Mouse (Mus musculus) limb, embryonic 14.5 days (tissue): ENCODE results near the gene BC005537. TPM values are rescaled to one million over a fixed set of nuclear protein-coding genes. Genes with fewer than 3 reads are reported as not detected.
A peak's percentile ranks its signal among the peaks of the same experiment; 100 is the strongest.

Source experiments
- ATAC-seq: fragments of 200-750 bp; cut with Nextera tagmentation; 2 replicates; pipeline ENCODE4 v1.8.0; 2017; ENCODE audit warnings: low read depth, moderate number of reproducible peaks, moderate TSS enrichment; ENCODE audit not compliant: low FRiP score
- DNase-seq: peaks from one replicate; pipeline ENCODE4 v3.0.0-alpha.2; 2015; ENCODE audit warnings: low spot score
- H3K27ac ChIP-seq: fragments of 300-500 bp; sonication (generic); replicated peaks from 2 replicates; pipeline ENCODE4 v1.5.1; 2014; ENCODE audit warnings: low read depth, mild to moderate bottlenecking, low read length, moderate library complexity, mixed read lengths
- H3K27me3 ChIP-seq: fragments of 300-500 bp; sonication (generic); 2 replicates; pipeline ENCODE4 v1.6.1; 2014; ENCODE audit warnings: low read length, mixed read lengths; ENCODE audit not compliant: control insufficient read depth, insufficient read depth
- H3K36me3 ChIP-seq: fragments of 300-500 bp; sonication (generic); 2 replicates; pipeline ENCODE4 v1.6.1; 2014; ENCODE audit warnings: mild to moderate bottlenecking, low read length, moderate library complexity, mixed read lengths; ENCODE audit not compliant: control insufficient read depth, insufficient read depth
- H3K4me1 ChIP-seq: fragments of 300-500 bp; sonication (generic); 2 replicates; pipeline ENCODE4 v1.6.1; 2014; ENCODE audit warnings: antibody characterized with exemption, low read length, mixed read lengths; ENCODE audit not compliant: control insufficient read depth, insufficient read depth
- H3K4me2 ChIP-seq: fragments of 300-500 bp; sonication (generic); replicated peaks from 2 replicates; pipeline ENCODE4 v1.6.1; 2014; ENCODE audit warnings: low read depth, mild to moderate bottlenecking, low read length, moderate library complexity; ENCODE audit not compliant: severe bottlenecking
- H3K4me3 ChIP-seq: fragments of 300-500 bp; sonication (generic); replicated peaks from 2 replicates; pipeline ENCODE4 v1.5.1; 2014; ENCODE audit warnings: low read length
- H3K9ac ChIP-seq: fragments of 300-500 bp; sonication (generic); 2 replicates; pipeline ENCODE4 v1.6.1; 2014; ENCODE audit warnings: mild to moderate bottlenecking, low read depth, low read length, moderate library complexity; ENCODE audit not compliant: severe bottlenecking
- H3K9me3 ChIP-seq: fragments of 300-500 bp; sonication (generic); 2 replicates; pipeline ENCODE4 v1.6.1; 2016; ENCODE audit warnings: low read length; ENCODE audit not compliant: control insufficient read depth
- POLR2A ChIP-seq: fragments of 200-500 bp; IDR thresholded peaks from 2 replicates; pipeline ENCODE4 v1.8.0; 2012; ENCODE audit warnings: inconsistent platforms, mild to moderate bottlenecking, moderate library complexity, borderline replicate concordance; ENCODE audit not compliant: insufficient read depth, insufficient read length; ENCODE audit errors: extremely low read depth
- WGBS: fragments of 180-500 bp; shearing (Covaris S2); extraction: QIAGEN DNeasy Blood & Tissue Kit; methylation state at CpG from one replicate; pipeline ENCODE4 v1.1.7; 2014; 5-methylcytosine and 5-hydroxymethylcytosine counted together
- polyA plus RNA-seq, 2 experiments: library from polyadenylated mRNA; depleted of rRNA in 1 of 2; stranded (reverse) in 1 of 2; unstranded in 1 of 2; fragments of >200 nt; fragmentation: Nextera tagmentation in 1 of 2; extraction: Ambion mirVana in 1 of 2; gene quantifications; 2 replicates each; pipeline versions ENCODE4 v1.2.1 to v1.2.3; 2012 to 2014

BC005537 gene
- polyA plus RNA-seq, 2 experiments: 29.3 to 87.7 TPM

GRCm38 (mm10) chr13:24824647-24825046, 23.2 kb downstream of the BC005537 start:
- H3K4me3 ChIP-seq: no peak overlapping the region
- TF ChIP-seq POLR2A: no peak
- no peak overlapping the region for H3K27ac ChIP-seq
- H3K4me1 ChIP-seq: no peaks in the 10 kb centered on the region
- H3K36me3 ChIP-seq: no peaks in the 10 kb centered on the region
- ATAC-seq (no peak), DNase-seq (no peak)
- no peak overlapping the region for H3K9ac ChIP-seq
- H3K4me2 ChIP-seq: no peak overlapping the region
- H3K9me3 ChIP-seq: no peaks in the 10 kb centered on the region
- H3K27me3 ChIP-seq: no peaks in the 10 kb centered on the region
- WGBS: 90% methylated on average over 4 of the region's 4 CpGs

GRCm38 (mm10) chr13:24825587-24825986, 24.1 kb downstream of the BC005537 start:
- no peak overlapping the region for H3K27ac ChIP-seq
- no peak overlapping the region for H3K4me3 ChIP-seq
- 0 out of 2 replicates have a peak, but pooled peaks have one; percentile 15 for ATAC-seq
- H3K9me3 ChIP-seq: no peaks in the 10 kb centered on the region
- no peak for TF ChIP-seq POLR2A
- no peak overlapping the region for H3K4me2 ChIP-seq
- 0 out of 2 replicates have a peak, but pooled peaks cover under 1% of the 10 kb centered on the region for H3K4me1 ChIP-seq
- H3K27me3 ChIP-seq: no peaks in the 10 kb centered on the region
- no peaks in the 10 kb centered on the region for H3K36me3 ChIP-seq
- DNase-seq: no peak
- 63% methylated on average over 4 of the region's 4 CpGs for WGBS
- no peak overlapping the region for H3K9ac ChIP-seq

GRCm38 (mm10) chr13:24826116-24826515, 24.7 kb downstream of the BC005537 start:
- DNase-seq (no peak), ATAC-seq (no peak)
- Histone ChIP-seq H3K4me3 (no peak overlapping the region), H3K9ac (no peak overlapping the region), H3K36me3 (no peaks in the 10 kb centered on the region), H3K9me3 (no peaks in the 10 kb centered on the region), H3K4me1 (0 out of 2 replicates have a peak, but pooled peaks cover 2% of the 10 kb centered on the region), H3K27me3 (no peaks in the 10 kb centered on the region), H3K4me2 (no peak overlapping the region), H3K27ac (no peak overlapping the region)
- no peak for TF ChIP-seq POLR2A
- 84% methylated on average over 7 of the region's 7 CpGs for WGBS

DNA sequence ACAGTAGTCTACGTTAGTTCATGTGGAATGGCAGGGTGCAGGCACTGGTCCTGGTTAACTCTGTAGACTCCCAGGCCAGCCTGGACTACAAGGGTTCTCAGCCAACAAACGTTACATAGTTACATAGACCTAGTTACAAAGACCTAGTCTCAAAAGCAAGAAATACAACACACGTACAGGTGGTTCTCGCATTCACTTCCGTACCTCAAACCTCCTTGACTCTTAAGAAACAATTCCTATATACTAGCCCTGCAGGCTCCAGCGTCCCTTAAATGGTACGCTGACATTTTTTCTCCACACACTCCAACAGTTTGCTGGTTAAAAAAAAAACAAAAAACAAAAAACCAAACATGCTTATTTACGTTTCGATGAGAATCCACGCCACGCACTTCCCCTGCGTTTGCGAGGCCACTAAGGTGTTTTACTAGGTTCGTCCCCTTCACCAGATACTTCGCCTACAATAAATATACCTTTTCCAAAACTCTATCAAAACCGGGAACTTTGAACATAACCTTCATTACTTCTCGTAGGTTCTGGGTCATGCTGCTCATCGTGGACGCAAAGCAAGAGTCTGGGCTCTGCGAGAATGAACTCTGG, 29.4 kb downstream of the BC005537 start:
- H3K27ac ChIP-seq: peak overlapping the region; percentile 70
- H3K27me3 ChIP-seq: no peaks in the 10 kb centered on the region
- DNase-seq: no peak
- H3K9me3 ChIP-seq: no peaks in the 10 kb centered on the region
- H3K4me2 ChIP-seq: peak overlapping the region; percentile 74
- peak overlapping the region; percentile 92 for H3K9ac ChIP-seq
- peaks cover 3% of the 10 kb centered on the region; the same call in 1 of the 2 replicates for H3K36me3 ChIP-seq
- peaks cover 20% of the 10 kb centered on the region for H3K4me1 ChIP-seq
- peak overlapping the region; percentile 94 for H3K4me3 ChIP-seq
- 2% methylated on average over 20 of the region's 20 CpGs for WGBS
- TF ChIP-seq POLR2A: no peak
- no peak for ATAC-seq

DNA sequence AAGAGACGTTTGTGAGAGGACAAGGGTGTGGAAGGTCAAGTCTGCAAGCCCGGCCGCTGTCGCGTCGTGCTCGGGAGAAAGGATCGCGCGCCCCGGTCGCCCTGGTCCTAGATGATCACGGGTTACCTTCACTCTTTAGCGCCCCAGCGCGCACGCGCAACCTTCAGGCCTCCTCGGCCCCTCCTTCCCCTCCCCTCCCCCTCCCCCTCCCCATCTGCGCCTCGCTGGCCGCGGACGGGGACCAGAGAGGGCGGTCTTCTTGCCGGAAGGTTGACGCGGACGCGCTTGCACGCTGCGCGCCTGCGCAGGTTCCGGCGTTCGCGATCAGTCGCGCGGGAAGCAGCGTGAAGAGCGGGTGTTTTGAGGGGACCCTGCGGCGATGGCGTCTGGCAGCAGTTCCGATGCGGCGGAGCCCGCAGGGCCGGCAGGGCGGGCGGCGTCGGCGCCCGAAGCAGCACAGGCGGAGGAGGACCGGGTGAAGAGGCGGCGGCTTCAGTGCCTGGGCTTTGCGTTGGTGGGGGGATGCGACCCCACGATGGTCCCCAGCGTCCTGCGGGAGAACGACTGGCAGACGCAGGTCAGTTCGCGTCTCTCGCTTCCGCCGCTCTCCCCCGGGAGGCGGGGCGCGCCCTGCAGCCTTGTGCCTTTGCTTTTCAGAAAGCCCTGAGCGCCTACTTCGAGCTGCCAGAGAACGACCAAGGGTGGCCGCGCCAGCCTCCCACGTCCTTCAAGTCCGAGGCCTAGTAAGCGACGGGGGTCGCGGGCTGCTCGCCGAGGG, 30.1 kb downstream of the BC005537 start, which contains the start of the genes Acot13 and Tdp2:
Gene Acot13 (minus strand): TSS at position 188 of the 778 bp plus-strand sequence.
Gene Tdp2 (plus strand): TSS at position 327 of the 778 bp plus-strand sequence.
- DNase-seq: peak; percentile 94
- H3K9ac ChIP-seq: peak within 1 kb of the TSS; percentile 92
- H3K9me3 ChIP-seq: no peaks in the 10 kb centered on the region
- H3K4me3 ChIP-seq: peak within 1 kb of the TSS; percentile 94
- WGBS: under 1% methylated on average over 51 of the region's 90 CpGs
- peak within 1 kb of the TSS; percentile 86 for H3K27ac ChIP-seq
- H3K4me1 ChIP-seq: peaks cover 20% of the 10 kb centered on the region
- peak; percentile 96 for ATAC-seq
- peaks cover 4% of the 10 kb centered on the region; the same call in 1 of the 2 replicates for H3K36me3 ChIP-seq
- peak; percentile 85; the same call in 1 of the 2 replicates for TF ChIP-seq POLR2A
- peak within 1 kb of the TSS; percentile 74 for H3K4me2 ChIP-seq
- H3K27me3 ChIP-seq: no peaks in the 10 kb centered on the region
